Mouse (Mus musculus): ENCODE data around the gene Trio.

DNA sequence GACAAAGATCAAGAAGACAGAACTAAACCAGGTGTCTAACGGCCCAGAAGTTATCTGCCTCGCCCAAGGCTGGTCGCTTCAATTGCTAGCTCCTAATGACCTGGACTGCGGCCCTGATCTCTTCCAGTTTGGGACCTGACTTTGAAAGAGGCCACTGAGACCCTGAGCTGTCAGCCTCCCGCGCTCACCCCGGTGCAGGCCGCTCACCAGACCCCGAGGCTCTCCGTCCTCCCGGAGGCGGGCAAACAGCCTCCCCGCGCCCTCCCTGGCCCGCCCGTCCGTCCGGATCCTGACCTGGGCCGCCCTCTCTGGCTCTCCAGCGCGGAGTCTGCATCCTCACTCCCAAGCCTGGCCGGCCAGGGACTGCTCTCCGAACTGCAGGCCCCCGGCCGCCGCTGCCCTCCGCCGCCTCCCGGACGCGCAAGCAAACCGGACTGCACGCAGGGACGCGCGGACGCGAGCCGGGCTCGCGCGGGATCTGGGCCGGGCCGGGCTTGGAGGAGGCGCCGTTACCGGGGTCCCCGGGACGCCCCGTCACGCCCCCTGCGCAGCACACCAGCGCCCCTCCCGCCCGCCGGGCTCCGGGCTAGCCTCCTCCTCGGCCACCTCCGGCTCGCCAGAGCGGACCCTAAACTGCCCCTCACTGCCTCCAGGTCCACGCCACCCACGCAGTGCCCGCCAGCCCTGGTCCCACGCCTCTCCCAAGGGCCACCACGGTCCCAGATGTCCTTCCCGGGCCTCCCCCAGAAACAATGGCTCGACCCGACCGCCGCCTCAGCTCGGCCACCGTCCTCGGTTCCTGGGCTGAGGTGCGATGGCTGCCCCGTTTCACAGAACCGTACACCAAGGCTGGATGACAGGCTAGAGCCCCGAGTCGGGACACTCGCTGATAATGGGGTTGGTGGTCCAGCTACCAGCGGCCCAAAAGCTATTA is 1.4 kb downstream of the Trio start:
- no peak for TF ChIP-seq POLR2A (IDR thresholded peaks at IDR 0.05; ENCODE audit: borderline replicate concordance, control insufficient read depth, low read depth, low read length)
- TF ChIP-seq CTCF (IDR thresholded peaks at IDR 0.05; ENCODE audit: control insufficient read depth, insufficient read depth, low read length), result no peak
